Mouse (Mus musculus): ENCODE measurements around the gene Gstm5.
"Not testable (repeated sequence)": the region's sequence is repeated elsewhere in the genome, so short reads cannot be mapped to it uniquely, and the experiment has no call there.

Gene Gstm5

GRCm38 (mm10) chr3:107873335-107874251, 22.0 kb upstream of the Gstm5 start:
- CTCF ChIA-PET, result no interaction called here

- CTCF ChIA-PET, result no interaction called here
Observed at GRCm38 (mm10) chr3:107875231-107875630, 20.4 kb upstream of the Gstm5 start.

- CTCF ChIA-PET, result no interaction called here
Observed at GRCm38 (mm10) chr3:107877005-107877404, 18.6 kb upstream of the Gstm5 start, which contains the start of gene Eps8l3. Gene Eps8l3, plus strand, starts transcription at chr3:107877229.

GRCm38 (mm10) chr3:107877747-107878736, 17.6 kb upstream of the Gstm5 start:
- CTCF ChIA-PET, result interaction anchor here (1.0 kb wide), 1 partner anchor 11 kb away, joined by 3 read pairs; no protein-coding TSS in a partner anchor

- CTCF ChIA-PET, result no interaction called here
Observed at GRCm38 (mm10) chr3:107887674-107888495, 7.7 kb upstream of the Gstm5 start.

GRCm38 (mm10) chr3:107889236-107889635, 6.4 kb upstream of the Gstm5 start:
- CTCF ChIA-PET, result not testable (repeated sequence)

GRCm38 (mm10) chr3:107895194-107895719, 364 bp upstream of the Gstm5 start:
- CTCF ChIA-PET, result no interaction called here

GRCm38 (mm10) chr3:107898691-107899090, 3.1 kb downstream of the Gstm5 start:
- CTCF ChIA-PET, result no interaction called here

GRCm38 (mm10) chr3:107900955-107901673, 5.5 kb downstream of the Gstm5 start:
- CTCF ChIA-PET, result interaction anchor here (0.6 kb wide), 1 partner anchor 35 kb away, joined by 5 read pairs; no protein-coding TSS in a partner anchor

- CTCF ChIA-PET, result no interaction called here
Observed at GRCm38 (mm10) chr3:107905942-107906341, 10.3 kb downstream of the Gstm5 start.

GRCm38 (mm10) chr3:107916674-107917073, 21.1 kb downstream of the Gstm5 start:
- CTCF ChIA-PET, result no interaction called here

GRCm38 (mm10) chr3:107917097-107917496, 21.5 kb downstream of the Gstm5 start:
- CTCF ChIA-PET, result interaction anchor here (1.0 kb wide), 1 partner anchor 19 kb away, joined by 3 read pairs; no protein-coding TSS in a partner anchor

- CTCF ChIA-PET, result interaction anchor here (1.0 kb wide), 1 partner anchor 20 kb away, joined by 3 read pairs; no protein-coding TSS in a partner anchor
Observed at GRCm38 (mm10) chr3:107917783-107918408, 22.3 kb downstream of the Gstm5 start.

- CTCF ChIA-PET, result no interaction called here
Observed at GRCm38 (mm10) chr3:107920348-107920747, 24.7 kb downstream of the Gstm5 start.

- CTCF ChIA-PET, result no interaction called here
Observed at GRCm38 (mm10) chr3:107925335-107925734, 29.7 kb downstream of the Gstm5 start.

- CTCF ChIA-PET, result no interaction called here
Observed at GRCm38 (mm10) chr3:107927841-107928240, 32.2 kb downstream of the Gstm5 start.

- CTCF ChIA-PET, result no interaction called here
Observed at GRCm38 (mm10) chr3:107928691-107929090, 33.1 kb downstream of the Gstm5 start.

- CTCF ChIA-PET, result no interaction called here
Observed at GRCm38 (mm10) chr3:107929243-107929642, 33.6 kb downstream of the Gstm5 start.

- CTCF ChIA-PET, result no interaction called here
Observed at GRCm38 (mm10) chr3:107929731-107930130, 34.1 kb downstream of the Gstm5 start.

- CTCF ChIA-PET, result no interaction called here
Observed at GRCm38 (mm10) chr3:107931134-107931533, 35.5 kb downstream of the Gstm5 start.
